Mouse (Mus musculus): Measurements from ENCODE around the gene Map2k1.

- TF ChIP-seq TAL1 (IDR thresholded peaks at IDR 0.05; ENCODE audit: low read length) = no peak
- no peak for TF ChIP-seq GATA1 (IDR thresholded peaks at IDR 0.05; ENCODE audit: low read length)
Observed at GRCm38 (mm10) chr9:64242381-64242831, 11.0 kb downstream of the Map2k1 start.
